Mouse (Mus musculus) cerebellum, adult (tissue): ENCODE data around the gene L3mbtl3.

ENCODE experiments used
- ATAC-seq: cut with Nextera tagmentation; 2 replicates; pipeline ENCODE4 v1.9.2; 2017; ENCODE audit warnings: mild to moderate bottlenecking, moderate library complexity, mixed read lengths; ENCODE audit not compliant: insufficient number of reproducible peaks, low FRiP score, low TSS enrichment

L3mbtl3 gene

GRCm38 (mm10) chr10:26345879-26346278, 29.9 kb downstream of the L3mbtl3 start:
- ATAC-seq: no peak

- ATAC-seq: no peak
Observed at GRCm38 (mm10) chr10:26337896-26338503, 37.8 kb downstream of the L3mbtl3 start.

- ATAC-seq: no peak
Observed at GRCm38 (mm10) chr10:26333966-26334365, 41.8 kb downstream of the L3mbtl3 start.

- ATAC-seq: no peak
Observed at GRCm38 (mm10) chr10:26332781-26333180, 43.0 kb downstream of the L3mbtl3 start.

GRCm38 (mm10) chr10:26328843-26329242, 46.9 kb downstream of the L3mbtl3 start:
- ATAC-seq: no peak

- no peak for ATAC-seq
Observed at GRCm38 (mm10) chr10:26327691-26328542, 47.9 kb downstream of the L3mbtl3 start.

- ATAC-seq: no peak
Observed at GRCm38 (mm10) chr10:26327291-26327690, 48.5 kb downstream of the L3mbtl3 start.

- ATAC-seq: no peak
Observed at GRCm38 (mm10) chr10:26325320-26325719, 50.5 kb downstream of the L3mbtl3 start.

- ATAC-seq: no peak
Observed at GRCm38 (mm10) chr10:26322344-26323051, 53.3 kb downstream of the L3mbtl3 start.

GRCm38 (mm10) chr10:26320679-26321078, 55.1 kb downstream of the L3mbtl3 start:
- ATAC-seq: no peak

GRCm38 (mm10) chr10:26314327-26314726, 61.4 kb downstream of the L3mbtl3 start:
- ATAC-seq: no peak

GRCm38 (mm10) chr10:26303485-26303884, 72.3 kb downstream of the L3mbtl3 start:
- no peak for ATAC-seq

- no peak for ATAC-seq
Observed at GRCm38 (mm10) chr10:26302336-26302735, 73.4 kb downstream of the L3mbtl3 start.

- no peak for ATAC-seq
Observed at GRCm38 (mm10) chr10:26297626-26298025, 78.1 kb downstream of the L3mbtl3 start.

- ATAC-seq: 0 out of 2 replicates have a peak, but pooled peaks have one; percentile 49
Observed at GRCm38 (mm10) chr10:26297200-26297599, 78.6 kb downstream of the L3mbtl3 start.

GRCm38 (mm10) chr10:26287136-26287535, 88.6 kb downstream of the L3mbtl3 start:
- no peak for ATAC-seq

GRCm38 (mm10) chr10:26280009-26280408, 95.8 kb downstream of the L3mbtl3 start:
- ATAC-seq: peak; percentile 56; the same call in 1 of the 2 replicates

GRCm38 (mm10) chr10:26275414-26275813, 100.4 kb downstream of the L3mbtl3 start:
- no peak for ATAC-seq

- no peak for ATAC-seq
Observed at GRCm38 (mm10) chr10:26263744-26264459, 111.9 kb downstream of the L3mbtl3 start.

- ATAC-seq: no peak
Observed at GRCm38 (mm10) chr10:26259908-26260307, 115.9 kb downstream of the L3mbtl3 start.
